Mouse (Mus musculus): ENCODE data around the gene Slc41a2.

Slc41a2 gene

GRCm38 (mm10) chr10:83181831-83182572 lies 155.7 kb downstream of the Slc41a2 start:
- no peak for DNase-seq
